Mouse (Mus musculus): ENCODE data around the gene Gm19426. TPM values are rescaled to one million over a fixed set of nuclear protein-coding genes. Genes with fewer than 3 reads are reported as not detected.

The Gm19426 gene
- polyA plus RNA-seq, 1 experiment from 2014 or later, result 10.9 TPM

DNA sequence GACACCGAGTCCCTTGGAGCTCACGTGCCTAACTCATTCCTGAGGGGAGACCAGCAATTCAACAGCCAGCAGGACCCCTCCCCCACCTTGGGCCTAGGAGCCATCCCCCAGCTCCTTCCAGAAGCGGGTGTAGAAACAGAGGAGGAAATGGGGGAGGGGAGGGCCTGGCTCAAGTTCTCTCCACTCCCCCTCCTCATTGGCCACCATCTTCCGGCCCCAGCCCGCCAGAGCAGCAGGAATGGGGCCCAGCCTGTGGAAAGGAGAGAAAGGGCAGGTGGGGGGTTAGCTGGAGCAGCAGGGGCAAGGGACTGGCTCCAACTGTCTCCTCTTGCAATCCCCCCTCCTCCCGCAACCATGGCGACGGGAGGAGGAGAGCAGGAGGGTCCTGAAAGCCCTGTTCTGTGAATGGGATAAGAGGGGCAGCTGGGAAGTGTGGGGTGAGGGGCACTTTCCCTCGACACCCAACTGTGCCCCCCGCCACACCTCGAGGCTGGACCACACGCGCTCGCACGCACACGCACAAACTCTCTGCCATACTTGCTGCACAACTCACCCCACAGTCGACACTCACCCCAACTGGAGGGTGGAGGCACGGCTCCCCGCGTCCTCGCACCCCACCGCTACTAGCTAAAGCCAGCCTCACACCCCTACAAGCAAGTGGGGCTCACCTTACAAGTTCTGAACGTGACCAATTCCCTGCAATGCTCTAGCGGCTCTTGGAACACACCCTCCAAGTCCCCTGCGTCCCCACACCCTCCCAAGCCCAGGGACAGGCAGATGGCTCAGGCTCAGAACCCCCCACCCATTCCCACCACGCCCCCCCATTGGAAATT lies 788 bp downstream of the Gm19426 start:
- H3K36me3 ChIP-seq, result no peaks in the 10 kb centered on the region; the same call in 1 of the 2 replicates
- H3K4me2 ChIP-seq (replicated peaks), result peak overlapping the region; percentile 89
- peak overlapping the region; percentile 87 for H3K4me3 ChIP-seq
- WGBS, result under 1% methylated on average over 26 of the region's 26 CpGs
- peak overlapping the region; percentile 99 for H3K27ac ChIP-seq
- H3K27me3 ChIP-seq, result no peaks in the 10 kb centered on the region
- H3K9ac ChIP-seq, result peak overlapping the region; percentile 99
- no peaks in the 10 kb centered on the region for H3K9me3 ChIP-seq (replicated peaks)
- ATAC-seq (ENCODE audit: low FRiP score), result peak; percentile 86
- peaks cover 55% of the 10 kb centered on the region for H3K4me1 ChIP-seq

DNA sequence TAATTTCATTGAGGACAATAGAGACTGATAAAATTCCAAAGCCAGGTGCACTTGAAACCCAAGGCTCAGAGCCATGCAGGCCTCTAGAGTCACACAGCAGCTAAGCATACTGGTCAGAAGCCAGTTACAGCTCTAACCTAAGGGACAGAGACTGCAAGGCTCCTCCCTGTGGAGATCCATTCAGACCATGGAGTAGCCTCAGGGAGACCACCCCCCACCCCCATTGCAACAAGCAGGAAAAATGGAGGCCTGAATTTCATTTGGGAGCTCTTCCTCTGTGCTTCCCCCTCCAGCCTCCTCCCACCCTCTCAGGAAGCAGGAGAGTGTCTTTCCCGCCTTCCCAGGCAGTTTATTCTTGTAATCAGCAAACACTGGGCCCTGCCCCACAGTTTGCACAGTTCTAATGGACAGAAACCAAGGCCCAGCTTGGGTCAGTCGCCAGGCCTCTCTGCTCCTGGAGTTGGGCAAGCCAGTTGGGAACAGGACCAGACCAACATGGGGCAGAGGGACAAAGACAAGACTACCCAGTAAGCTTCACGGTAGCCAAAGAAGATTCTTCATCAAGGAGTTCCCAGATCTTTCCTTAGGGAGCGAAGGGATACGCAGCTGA lies 1.5 kb downstream of the Gm19426 start:
- 2% methylated on average over 5 of the region's 5 CpGs for WGBS
- peak overlapping the region; percentile 99 for H3K9ac ChIP-seq
- H3K9me3 ChIP-seq (replicated peaks), result no peaks in the 10 kb centered on the region
- no peaks in the 10 kb centered on the region for H3K27me3 ChIP-seq
- H3K27ac ChIP-seq, result peak overlapping the region; percentile 99
- H3K4me1 ChIP-seq, result peaks cover 62% of the 10 kb centered on the region
- no peaks in the 10 kb centered on the region; the same call in 1 of the 2 replicates for H3K36me3 ChIP-seq
- peak overlapping the region; percentile 89 for H3K4me2 ChIP-seq (replicated peaks)
- ATAC-seq (ENCODE audit: low FRiP score), result no peak
- H3K4me3 ChIP-seq, result peak overlapping the region; percentile 87

DNA sequence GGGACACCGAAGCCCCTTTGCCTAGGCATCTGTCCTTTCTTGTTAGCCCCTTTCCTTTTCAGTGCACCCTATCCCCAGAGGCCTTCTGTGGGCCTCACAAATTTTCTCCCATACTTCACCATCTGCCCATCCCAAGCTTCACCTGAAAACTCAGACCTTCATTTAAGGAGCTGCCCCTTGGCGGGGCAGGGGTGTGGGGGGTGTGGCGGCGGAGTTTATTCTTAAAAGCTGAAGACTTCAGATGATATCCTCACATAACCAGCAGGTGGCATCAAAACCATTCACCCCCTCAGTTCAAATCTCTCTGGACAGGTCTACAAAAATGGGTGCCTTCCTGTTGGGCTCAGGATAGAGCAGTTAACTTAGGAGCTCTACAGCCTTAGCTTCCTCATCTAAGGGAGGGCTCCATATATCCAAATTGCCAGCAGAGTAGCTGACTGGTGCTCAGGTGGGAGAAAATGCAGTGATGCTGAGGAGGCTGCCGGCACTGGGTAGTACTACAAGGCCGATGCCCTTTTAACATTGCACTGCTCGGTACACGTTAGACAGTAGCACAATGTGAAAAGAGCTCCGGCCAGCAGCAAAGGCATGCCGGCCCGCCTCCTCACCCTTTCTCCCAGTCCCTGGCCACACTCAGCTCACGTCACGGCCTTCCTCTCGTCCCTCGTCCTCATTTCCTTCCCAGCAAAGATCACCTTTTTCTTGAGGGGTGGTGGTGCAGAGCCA lies 2.7 kb downstream of the Gm19426 start:
- H3K27me3 ChIP-seq, result no peaks in the 10 kb centered on the region
- peaks cover 74% of the 10 kb centered on the region for H3K4me1 ChIP-seq
- H3K9ac ChIP-seq, result 0 out of 2 replicates have a peak overlapping the region, but pooled peaks have one; percentile 15
- WGBS, result 68% methylated on average over 15 of the region's 15 CpGs
- peak overlapping the region; percentile 58; the same call in 1 of the 2 replicates for H3K27ac ChIP-seq
- ATAC-seq (ENCODE audit: low FRiP score), result no peak
- peak overlapping the region; percentile 89 for H3K4me2 ChIP-seq (replicated peaks)
- H3K4me3 ChIP-seq, result peak overlapping the region; percentile 7; the same call in 1 of the 2 replicates
- no peaks in the 10 kb centered on the region; the same call in 1 of the 2 replicates for H3K36me3 ChIP-seq
- H3K9me3 ChIP-seq (replicated peaks), result no peaks in the 10 kb centered on the region

DNA sequence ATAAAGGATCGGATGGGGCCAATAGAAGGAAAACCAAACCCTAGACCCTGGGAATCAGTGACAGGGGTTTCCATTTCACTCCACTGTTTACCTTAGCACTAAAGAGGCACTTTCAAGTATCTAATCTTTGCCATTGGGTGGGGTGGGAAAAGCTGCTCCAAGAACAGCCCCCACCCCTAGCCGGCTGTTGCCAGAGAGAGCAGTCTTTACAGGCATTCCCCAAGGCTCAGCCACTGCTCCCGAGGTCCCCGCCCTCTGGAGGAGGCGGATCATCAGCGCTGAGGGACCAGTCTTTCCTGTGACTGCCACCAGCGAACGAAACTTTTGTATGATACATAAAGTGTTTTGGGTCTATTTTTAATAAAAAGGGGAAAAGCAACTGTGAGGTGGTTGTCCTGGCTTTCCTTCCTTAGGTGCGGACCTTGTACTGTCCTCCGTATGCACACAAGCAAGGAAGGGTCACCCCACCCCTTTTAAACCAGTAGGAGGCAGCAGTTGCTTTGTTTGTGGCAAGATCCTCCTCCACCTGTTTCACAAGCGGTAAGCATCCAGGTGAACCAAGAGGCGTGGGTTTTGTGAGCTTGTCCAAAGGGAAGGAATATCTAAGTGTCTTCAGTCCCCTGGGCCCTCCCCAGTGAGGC lies 5.1 kb downstream of the Gm19426 start:
- peaks cover 83% of the 10 kb centered on the region for H3K4me1 ChIP-seq
- H3K36me3 ChIP-seq, result no peaks in the 10 kb centered on the region; the same call in 1 of the 2 replicates
- H3K9me3 ChIP-seq (replicated peaks), result no peaks in the 10 kb centered on the region
- H3K27me3 ChIP-seq, result no peaks in the 10 kb centered on the region
- H3K27ac ChIP-seq, result peak overlapping the region; percentile 52; the same call in 1 of the 2 replicates
- no peak for ATAC-seq (ENCODE audit: low FRiP score)
- WGBS, result 2% methylated on average over 12 of the region's 12 CpGs
- H3K4me3 ChIP-seq, result no peak overlapping the region
- H3K4me2 ChIP-seq (replicated peaks), result peak overlapping the region; percentile 76
- H3K9ac ChIP-seq, result peak overlapping the region; percentile 39; the same call in 1 of the 2 replicates

DNA sequence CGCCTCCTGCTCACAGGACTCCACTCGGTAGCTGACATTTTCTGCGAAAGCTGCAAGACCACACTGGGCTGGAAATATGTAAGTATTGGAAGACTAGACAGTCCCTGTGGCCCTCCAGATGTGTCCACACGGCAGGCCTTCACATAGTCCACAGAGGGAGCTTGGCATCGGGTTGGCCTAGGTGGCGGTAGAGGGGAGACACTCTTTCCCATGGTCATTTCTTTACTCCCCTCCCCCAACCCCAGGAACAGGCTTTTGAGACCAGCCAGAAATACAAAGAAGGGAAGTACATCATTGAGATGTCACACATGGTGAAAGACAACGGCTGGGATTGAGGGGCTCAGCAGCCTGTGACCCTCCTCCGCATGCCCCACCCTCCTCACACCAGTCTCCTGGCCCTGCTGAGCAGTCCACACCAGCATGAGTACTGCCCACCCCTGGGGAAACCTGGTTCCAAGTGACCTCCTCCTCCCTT lies 6.0 kb downstream of the Gm19426 start:
- peak; percentile 9; the same call in 1 of the 2 replicates for ATAC-seq (ENCODE audit: low FRiP score)
- H3K4me3 ChIP-seq, result peak overlapping the region; percentile 53
- peaks cover 87% of the 10 kb centered on the region for H3K4me1 ChIP-seq

DNA sequence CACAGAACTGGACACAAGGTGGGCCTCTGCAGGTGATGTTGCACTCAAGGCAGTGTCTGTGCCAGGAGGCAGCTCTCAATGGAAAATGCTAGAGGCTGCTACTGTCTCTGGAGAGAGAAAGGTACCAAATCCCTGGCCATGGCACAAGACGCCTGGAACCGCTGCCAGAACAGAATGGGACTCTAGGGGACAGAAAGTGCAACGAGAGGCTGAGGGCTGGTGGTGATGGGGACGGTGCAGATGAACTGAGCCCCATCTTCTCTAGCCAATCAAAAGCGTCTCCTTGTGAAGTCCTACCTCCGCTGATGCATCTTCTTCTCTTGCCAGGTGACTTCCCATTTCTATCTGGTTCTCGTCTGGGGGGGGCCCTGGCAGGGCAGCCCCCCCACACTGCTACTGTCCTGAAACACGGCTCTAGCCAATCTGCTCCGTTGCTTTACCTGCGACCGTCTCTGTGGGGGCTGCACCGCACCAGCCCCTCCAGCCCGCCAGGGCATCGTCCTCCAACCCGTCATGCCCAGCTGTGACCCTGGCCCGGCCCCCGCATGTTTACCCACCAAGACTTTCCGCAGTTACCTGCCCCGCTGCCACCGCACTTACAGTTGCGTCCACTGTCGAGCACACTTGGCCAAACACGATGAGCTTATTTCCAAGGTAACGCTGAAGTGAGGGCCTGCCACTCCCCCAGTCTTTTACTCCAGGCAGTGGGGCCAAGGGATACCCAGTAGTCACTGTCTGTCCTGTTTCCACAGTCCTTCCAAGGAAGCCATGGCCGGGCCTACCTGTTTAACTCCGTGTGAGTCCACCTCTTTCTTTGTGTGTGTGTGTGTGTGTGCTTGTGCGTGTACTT lies 6.9 kb downstream of the Gm19426 start:
- H3K9me3 ChIP-seq (replicated peaks), result no peaks in the 10 kb centered on the region
- H3K27me3 ChIP-seq, result no peaks in the 10 kb centered on the region
- H3K9ac ChIP-seq, result peak overlapping the region; percentile 57
- H3K4me3 ChIP-seq, result peak overlapping the region; percentile 53
- no peak for ATAC-seq (ENCODE audit: low FRiP score)
- peak overlapping the region; percentile 76 for H3K4me2 ChIP-seq (replicated peaks)
- no peaks in the 10 kb centered on the region; the same call in 1 of the 2 replicates for H3K36me3 ChIP-seq
- peaks cover 79% of the 10 kb centered on the region for H3K4me1 ChIP-seq
- peak overlapping the region; percentile 81; the same call in 1 of the 2 replicates for H3K27ac ChIP-seq
- WGBS, result 6% methylated on average over 27 of the region's 27 CpGs

More for the DNA sequence above, 6.0 kb downstream of the Gm19426 start:
- no peaks in the 10 kb centered on the region; the same call in 1 of the 2 replicates for H3K36me3 ChIP-seq
- peak overlapping the region; percentile 81 for H3K27ac ChIP-seq
- H3K9me3 ChIP-seq (replicated peaks), result no peaks in the 10 kb centered on the region
- H3K27me3 ChIP-seq, result no peaks in the 10 kb centered on the region
- H3K4me2 ChIP-seq (replicated peaks), result peak overlapping the region; percentile 76
- peak overlapping the region; percentile 57; the same call in 1 of the 2 replicates for H3K9ac ChIP-seq
- WGBS, result 4% methylated on average over 8 of the region's 8 CpGs

DNA sequence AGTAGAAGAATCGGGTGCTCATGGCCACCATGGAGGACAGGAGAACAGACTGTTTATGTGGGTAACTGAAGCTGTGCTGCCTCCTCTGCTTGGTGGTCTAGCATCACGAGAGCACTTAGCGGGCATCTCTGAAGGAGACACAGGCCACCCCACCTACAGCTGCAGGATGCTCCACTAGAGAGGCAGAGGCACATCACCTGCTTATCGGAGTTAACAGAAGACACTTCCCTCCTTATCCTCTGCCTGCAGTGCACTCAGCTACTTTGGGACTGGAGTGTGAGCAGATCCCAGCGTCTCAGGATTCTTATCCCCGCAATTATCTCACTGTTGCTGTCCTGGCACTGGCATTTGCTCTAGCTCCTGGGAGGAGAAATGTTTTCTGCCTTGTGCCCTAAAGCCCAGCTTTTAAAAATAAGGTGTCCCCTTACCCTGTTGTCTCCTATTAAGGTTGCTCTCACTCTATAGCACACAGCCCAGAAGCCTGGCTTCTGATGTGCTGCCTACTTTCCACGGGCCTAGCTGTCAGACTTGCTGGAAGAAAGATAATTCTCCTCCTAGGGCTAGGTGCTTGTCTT lies 8.0 kb downstream of the Gm19426 start:
- Histone ChIP-seq H3K4me3 (peak overlapping the region; percentile 53), H3K9me3 (replicated peaks) (no peaks in the 10 kb centered on the region), H3K4me2 (replicated peaks) (peak overlapping the region; percentile 76), H3K36me3 (no peaks in the 10 kb centered on the region; the same call in 1 of the 2 replicates), H3K4me1 (peaks cover 68% of the 10 kb centered on the region), H3K27me3 (no peaks in the 10 kb centered on the region), H3K27ac (peak overlapping the region; percentile 87), H3K9ac (peak overlapping the region; percentile 80)
- 15% methylated on average over 7 of the region's 7 CpGs for WGBS
- no peak for ATAC-seq (ENCODE audit: low FRiP score)

DNA sequence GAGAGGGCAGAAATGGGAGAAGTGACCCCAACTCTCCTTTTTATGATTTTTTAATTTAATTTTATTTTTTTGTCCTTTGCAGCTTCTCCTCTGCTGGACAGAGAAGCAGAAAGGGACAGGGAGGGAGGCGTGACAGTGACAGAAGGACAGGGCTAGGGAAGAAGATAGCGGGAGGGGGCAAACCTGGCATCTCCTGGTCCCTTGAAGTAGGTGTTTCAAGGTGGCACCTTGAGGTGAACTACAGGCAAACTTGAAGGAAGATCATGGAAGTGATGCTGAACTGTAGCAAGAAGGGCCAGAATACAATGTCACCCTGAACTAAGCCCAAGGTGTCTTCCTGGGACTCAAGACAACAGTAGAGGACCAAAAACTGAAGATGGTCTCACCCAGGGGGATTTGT lies 8.5 kb downstream of the Gm19426 start:
- peak overlapping the region; percentile 53 for H3K4me3 ChIP-seq
- H3K27me3 ChIP-seq, result no peaks in the 10 kb centered on the region
- 4% methylated on average over 2 of the region's 2 CpGs for WGBS
- peak overlapping the region; percentile 80 for H3K9ac ChIP-seq
- H3K9me3 ChIP-seq (replicated peaks), result no peaks in the 10 kb centered on the region
- H3K27ac ChIP-seq, result peak overlapping the region; percentile 87
- peaks cover 63% of the 10 kb centered on the region for H3K4me1 ChIP-seq
- H3K4me2 ChIP-seq (replicated peaks), result peak overlapping the region; percentile 76
- ATAC-seq (ENCODE audit: low FRiP score), result no peak
- H3K36me3 ChIP-seq, result no peaks in the 10 kb centered on the region

DNA sequence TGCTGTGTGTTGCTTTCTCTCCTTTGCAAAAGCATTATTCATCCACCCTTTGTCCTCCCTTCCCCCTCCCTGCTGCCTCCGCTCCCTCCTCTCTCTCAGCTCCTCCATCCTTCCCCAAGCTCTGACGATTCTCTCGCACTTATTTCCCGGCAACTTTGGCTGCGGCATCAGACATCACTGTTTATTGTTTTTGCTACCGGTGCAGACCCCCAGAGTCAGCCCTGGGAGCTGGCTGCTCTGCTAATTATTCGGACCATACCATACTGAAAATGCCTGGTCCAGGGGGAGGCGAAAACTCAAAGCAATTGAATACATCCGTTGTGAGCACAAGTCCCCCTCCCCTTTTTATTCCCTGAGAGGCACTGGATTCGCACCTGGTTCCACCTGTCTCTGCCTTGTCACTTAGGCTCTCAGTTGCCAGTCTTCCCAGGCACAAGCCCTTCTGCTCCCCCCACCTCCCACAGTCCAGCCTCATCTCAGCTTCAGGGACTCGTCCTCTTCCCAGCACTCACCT lies 9.0 kb downstream of the Gm19426 start:
- peak overlapping the region; percentile 53 for H3K4me3 ChIP-seq
- H3K4me1 ChIP-seq, result peaks cover 58% of the 10 kb centered on the region
- peak overlapping the region; percentile 80 for H3K9ac ChIP-seq
- H3K27me3 ChIP-seq, result no peaks in the 10 kb centered on the region
- H3K9me3 ChIP-seq (replicated peaks), result no peaks in the 10 kb centered on the region
- no peaks in the 10 kb centered on the region for H3K36me3 ChIP-seq
- peak overlapping the region; percentile 76 for H3K4me2 ChIP-seq (replicated peaks)
- peak overlapping the region; percentile 87 for H3K27ac ChIP-seq
- peak; percentile 67 for ATAC-seq (ENCODE audit: low FRiP score)
- WGBS, result under 1% methylated on average over 11 of the region's 11 CpGs

DNA sequence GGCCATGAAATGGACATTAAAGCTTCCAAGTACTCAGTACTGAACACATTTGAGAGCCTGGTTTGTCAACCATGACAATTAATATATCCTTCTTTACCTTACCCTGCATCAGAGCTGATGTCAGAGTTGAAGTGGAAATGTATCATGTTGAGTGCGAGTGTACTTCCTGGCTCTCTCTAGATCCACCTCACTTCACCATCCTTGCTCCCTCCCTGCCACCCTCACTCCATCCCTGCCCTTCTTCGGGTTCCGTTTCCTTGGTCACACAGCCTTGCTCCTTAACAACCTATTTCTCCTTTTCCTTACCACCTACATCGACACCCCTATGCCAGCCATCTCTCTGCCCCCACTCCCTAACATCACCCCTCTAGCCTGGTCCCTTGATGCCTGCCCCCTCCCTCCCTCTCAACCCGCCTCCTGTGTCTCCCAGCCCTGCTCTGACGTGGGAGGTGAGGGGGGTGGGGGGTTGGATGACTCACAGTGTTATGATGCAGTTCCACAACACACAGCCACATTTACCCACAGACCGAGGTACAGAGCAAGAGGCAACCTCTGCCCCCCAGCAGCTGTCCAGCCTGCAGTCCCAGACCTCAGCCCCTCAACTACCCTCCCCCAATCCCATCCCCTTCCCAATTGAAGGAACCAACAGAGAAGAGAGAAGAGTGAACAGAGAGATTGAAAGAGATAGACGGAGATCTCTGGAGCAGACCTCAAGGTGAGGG lies 9.7 kb downstream of the Gm19426 start, which contains the start of gene Ypel4:
Gene Ypel4, plus strand, starts transcription at position 480 of the 722 bp plus-strand sequence.
- H3K4me1 ChIP-seq, result peaks cover 51% of the 10 kb centered on the region
- ATAC-seq (ENCODE audit: low FRiP score), result peak; percentile 75
- WGBS, result 6% methylated on average over 7 of the region's 8 CpGs

More for the DNA sequence above, 9.7 kb downstream of the Gm19426 start, which contains the start of gene Ypel4:
- Histone ChIP-seq H3K27ac (peak within 1 kb of the TSS; percentile 87), H3K27me3 (no peaks in the 10 kb centered on the region), H3K36me3 (no peaks in the 10 kb centered on the region), H3K9ac (peak within 1 kb of the TSS; percentile 80), H3K4me3 (peak within 1 kb of the TSS; percentile 53), H3K4me2 (replicated peaks) (peak within 1 kb of the TSS; percentile 76), H3K9me3 (replicated peaks) (no peaks in the 10 kb centered on the region)
